25 mouse cellular contexts compared by ENCODE assay signal in the genomic region with DNA sequence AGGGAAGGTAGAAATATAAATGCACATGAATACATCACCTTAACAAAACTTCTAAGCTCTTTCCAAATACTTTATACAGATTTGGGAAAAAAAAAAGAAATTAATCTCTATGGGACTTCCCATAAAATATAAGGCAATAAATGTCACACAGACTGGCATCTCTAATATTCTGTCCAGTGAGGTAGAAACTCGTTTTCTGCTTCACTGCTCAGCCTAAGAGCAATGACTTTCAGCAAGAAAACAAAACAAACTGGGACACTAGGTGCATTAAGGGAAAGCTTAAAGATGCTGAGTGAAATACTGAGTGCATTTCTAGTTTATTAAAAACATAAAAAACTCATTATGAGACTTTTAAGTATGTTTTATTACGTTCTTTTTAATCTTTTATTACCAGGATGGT.
DNase-seq lines count a peak whose midpoint lies in the region; ATAC-seq and TF ChIP-seq lines count a peak whose summit lies in the region.
"Had no signal": no experiment of that assay in that cellular context is flagged by ENCODE, and none has a peak within 500 bp of the region (broad histone marks: within the 10 kb centered on the region; RNA-seq: fewer than 3 reads in every experiment).

No protein-coding gene starts in this region.

- peak; percentile 90 for ATAC-seq in kidney, embryonic 14.5 days (ENCODE audit: low FRiP score, low TSS enrichment)
- peak; percentile 54; the same call in 1 of the 2 replicates for ATAC-seq in kidney, postnatal 0 days (replicated peaks; ENCODE audit: low FRiP score, low read depth)
- ATAC-seq: forebrain, embryonic 13.5 days; forebrain, embryonic 16.5 days; Patski had no signal

- H3K36me3 ChIP-seq in kidney, embryonic 14.5 days (ENCODE audit: control insufficient read depth, insufficient read depth, low read length) = no peaks in the 10 kb centered on the region
- no peaks in the 10 kb centered on the region for H3K36me3 ChIP-seq in kidney, adult 2 months (ENCODE audit: control insufficient read depth, insufficient read depth, low read length)
- H3K36me3 ChIP-seq in kidney, postnatal 0 days (ENCODE audit: insufficient read depth, low read length) = no peaks in the 10 kb centered on the region
- H3K36me3 ChIP-seq: forebrain, embryonic 10.5 days; G1E; heart, embryonic 10.5 days; heart, embryonic 13.5 days; hindbrain, embryonic 15.5 days had no signal

- WGBS in kidney, embryonic 14.5 days = 18% methylated on average over 2 of the region's 2 CpGs
- 21% methylated on average over 2 of the region's 2 CpGs for WGBS in kidney, adult 2 months
- 20% methylated on average over 2 of the region's 2 CpGs for WGBS in kidney, postnatal 0 days

- no peaks in the 10 kb centered on the region for H3K4me1 ChIP-seq in kidney, embryonic 14.5 days (ENCODE audit: control insufficient read depth, insufficient read depth, low read length)
- no peaks in the 10 kb centered on the region for H3K4me1 ChIP-seq in kidney, adult 2 months (ENCODE audit: control insufficient read depth, insufficient read depth, low read length)
- H3K4me1 ChIP-seq in kidney, postnatal 0 days (replicated peaks; ENCODE audit: insufficient read depth, low read length) = no peaks in the 10 kb centered on the region
- H3K4me1 ChIP-seq: forebrain, embryonic 10.5 days; forebrain, embryonic 13.5 days; heart, embryonic 10.5 days; heart, embryonic 13.5 days; hindbrain, embryonic 15.5 days had no signal

- no peak overlapping the region for H3K4me2 ChIP-seq in kidney, embryonic 14.5 days (replicated peaks; ENCODE audit: low read depth, low read length)
- no peak overlapping the region for H3K4me2 ChIP-seq in kidney, postnatal 0 days (ENCODE audit: low read length)
- H3K4me2 ChIP-seq: forebrain, embryonic 13.5 days; heart, embryonic 13.5 days; hindbrain, embryonic 15.5 days had no signal

- H3K9ac ChIP-seq in kidney, embryonic 14.5 days (ENCODE audit: low read depth, low read length) = no peak overlapping the region
- H3K9ac ChIP-seq in kidney, postnatal 0 days (ENCODE audit: low read depth, low read length) = no peak overlapping the region
- H3K9ac ChIP-seq: forebrain, embryonic 13.5 days; heart, embryonic 13.5 days; hindbrain, embryonic 15.5 days had no signal

- no peak for TF ChIP-seq CTCF in kidney, adult 2 months (conservative IDR thresholded peaks at IDR 0.05; ENCODE audit: insufficient read depth, insufficient read length, low read depth, low read length)
- no peak for TF ChIP-seq CTCF in kidney, postnatal 0 days (IDR thresholded peaks at IDR 0.05; ENCODE audit: low read depth)

- no peak overlapping the region for H3K4me3 ChIP-seq in kidney, embryonic 14.5 days (ENCODE audit: low read length)
- H3K4me3 ChIP-seq in kidney, adult 2 months (ENCODE audit: insufficient read depth, low read depth, low read length) = no peak overlapping the region
- H3K4me3 ChIP-seq in kidney, postnatal 0 days (replicated peaks; ENCODE audit: low read depth, low read length) = no peak overlapping the region
- H3K4me3 ChIP-seq: forebrain, embryonic 10.5 days; forebrain, embryonic 13.5 days; heart, adult 2 months; heart, embryonic 10.5 days; heart, embryonic 13.5 days; hindbrain, embryonic 15.5 days had no signal

- no peaks in the 10 kb centered on the region for H3K9me3 ChIP-seq in kidney, embryonic 14.5 days (ENCODE audit: control insufficient read depth, low read length)
- H3K9me3 ChIP-seq in kidney, postnatal 0 days (replicated peaks; ENCODE audit: low read length) = no peaks in the 10 kb centered on the region
- H3K9me3 ChIP-seq: forebrain, embryonic 10.5 days; forebrain, embryonic 13.5 days; G1E; heart, embryonic 10.5 days; heart, embryonic 13.5 days; hindbrain, embryonic 15.5 days had no signal

- DNase-seq in kidney, adult 2 months = no peak
- DNase-seq in kidney, postnatal 0 days (ENCODE audit: low spot score) = peak; percentile 76
- no peak for DNase-seq in kidney, adult 11 months
- DNase-seq in retina, embryonic 14.5 days (ENCODE audit: low spot score) = peak; percentile 55
- no peak for DNase-seq in liver
- DNase-seq: adrenal gland, postnatal 10 days; adrenal gland, postnatal 36 days; B cell, adult 2 months; cerebellum, adult 11 months; cerebellum, postnatal 10 days; gastrocnemius, postnatal 10 days; gastrocnemius, postnatal 36 days; heart, adult 2 months; heart, postnatal 14 days; heart, postnatal 4 days had no signal

- H3K27me3 ChIP-seq in kidney, embryonic 14.5 days (ENCODE audit: control insufficient read depth, insufficient read depth, low read length) = no peaks in the 10 kb centered on the region
- H3K27me3 ChIP-seq in kidney, adult 2 months (replicated peaks; ENCODE audit: control insufficient read depth, insufficient read depth, low read length) = no peaks in the 10 kb centered on the region
- H3K27me3 ChIP-seq in kidney, postnatal 0 days (ENCODE audit: insufficient read depth, low read length) = no peaks in the 10 kb centered on the region
- H3K27me3 ChIP-seq: CH12.LX; forebrain, embryonic 13.5 days; heart, embryonic 13.5 days; hindbrain, embryonic 15.5 days; Patski had no signal

- no peak for TF ChIP-seq POLR2A in kidney, adult 2 months (IDR thresholded peaks at IDR 0.05; ENCODE audit: low read depth, low read length)

- H3K27ac ChIP-seq in kidney, embryonic 14.5 days (ENCODE audit: low read depth, low read length) = no peak overlapping the region
- H3K27ac ChIP-seq in kidney, adult 2 months (ENCODE audit: insufficient read depth, low read depth, low read length) = no peak overlapping the region
- H3K27ac ChIP-seq in kidney, postnatal 0 days = no peak overlapping the region
- H3K27ac ChIP-seq: forebrain, embryonic 10.5 days; forebrain, embryonic 13.5 days; heart, adult 2 months; heart, embryonic 10.5 days; heart, embryonic 13.5 days; hindbrain, embryonic 15.5 days had no signal

Comparison
In these comparisons a context has a peak if more than half of its experiments do, and no peak if none do; other contexts are left out.
1. DNase-seq: peak in kidney, postnatal 0 days (single experiment) and retina, embryonic 14.5 days (single experiment); none in kidney, adult 2 months (single experiment), kidney, adult 11 months (single experiment) and liver (single experiment).